8 mouse cellular contexts compared by ENCODE assay signal in the genomic region with DNA sequence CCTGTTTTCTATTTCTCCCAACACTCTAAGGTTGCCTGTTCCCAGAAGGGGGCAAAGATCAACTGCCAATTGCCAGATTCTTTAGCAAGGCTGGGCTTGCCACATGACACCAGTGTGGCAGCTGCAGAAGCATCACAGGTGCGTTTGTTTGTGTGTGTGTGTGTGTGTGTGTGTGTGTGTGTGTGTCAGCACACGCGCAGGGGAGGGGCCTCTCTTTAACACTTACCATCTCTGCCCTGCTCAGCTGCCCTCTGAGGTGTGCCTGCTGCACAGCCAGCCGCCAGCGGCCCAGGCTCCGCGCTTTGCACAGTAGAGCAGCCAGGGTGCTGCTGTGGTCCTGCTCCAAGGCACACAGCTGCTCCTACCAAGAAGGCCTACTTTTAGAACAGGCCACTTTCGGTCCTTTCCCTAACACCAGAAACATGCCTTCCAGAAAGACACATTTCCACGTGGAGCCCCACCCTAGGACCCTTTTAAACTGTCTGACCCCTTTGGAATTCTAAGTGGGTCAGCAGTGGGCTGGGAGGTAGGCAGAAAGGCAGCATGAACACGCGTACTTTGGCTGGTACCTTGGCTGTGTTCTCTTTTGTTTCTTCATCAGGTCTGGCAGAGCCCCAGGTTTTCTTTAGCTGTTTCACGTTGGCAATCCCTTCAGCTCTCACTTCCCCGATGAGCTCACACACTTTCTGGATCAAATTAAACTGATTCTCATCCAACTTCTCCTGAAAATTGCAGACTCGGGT. TPM values are rescaled to one million over a fixed set of nuclear protein-coding genes. Genes with fewer than 3 reads are reported as not detected.
DNase-seq lines count a peak whose midpoint lies in the region; ATAC-seq lines count a peak whose summit lies in the region.
"Had no signal": no experiment of that assay in that cellular context is flagged by ENCODE, and none has a peak within 500 bp of the region (broad histone marks: within the 10 kb centered on the region; RNA-seq: fewer than 3 reads in every experiment).

No protein-coding gene starts in this region.

- H3K36me3 ChIP-seq in kidney, embryonic 16.5 days (ENCODE audit: insufficient read depth, low read length), result peaks cover 3% of the 10 kb centered on the region; the same call in 1 of the 2 replicates
- H3K36me3 ChIP-seq in stomach, embryonic 15.5 days, result no peaks in the 10 kb centered on the region

- peak overlapping the region; percentile 24; the same call in 1 of the 2 replicates for H3K9ac ChIP-seq in kidney, embryonic 16.5 days (replicated peaks; ENCODE audit: low read length)
- no peak overlapping the region for H3K9ac ChIP-seq in stomach, embryonic 15.5 days

- DNase-seq in urinary bladder, postnatal 14 days (ENCODE audit: low spot score), result peak; percentile 38
- no peak for DNase-seq in urinary bladder, adult 18-20 months (ENCODE audit: low spot score in 2 of 2)
- DNase-seq in embryo, embryonic 10 days (ENCODE audit: low spot score), result peak; percentile 61
- peak; percentile 33 to 70 for DNase-seq in heart, adult 9 months (ENCODE audit: low spot score in 2 of 2)
- DNase-seq in lung, postnatal 10 days, result peak; percentile 44

- H3K4me1 ChIP-seq in kidney, embryonic 16.5 days (ENCODE audit: insufficient read depth, low read length), result peaks cover 16% of the 10 kb centered on the region
- peaks cover 16% of the 10 kb centered on the region for H3K4me1 ChIP-seq in stomach, embryonic 15.5 days

- H3K9me3 ChIP-seq in kidney, embryonic 16.5 days (ENCODE audit: low read length), result peaks cover 5% of the 10 kb centered on the region
- no peaks in the 10 kb centered on the region for H3K9me3 ChIP-seq in stomach, embryonic 15.5 days

- H3K27ac ChIP-seq in kidney, embryonic 16.5 days (ENCODE audit: low read length), result peak overlapping the region; percentile 82
- H3K27ac ChIP-seq in stomach, embryonic 15.5 days, result peak overlapping the region; percentile 58; the same call in 1 of the 2 replicates

- 28% methylated on average over 14 of the region's 14 CpGs for WGBS in kidney, embryonic 16.5 days
- WGBS in stomach, embryonic 15.5 days, result 49% methylated on average over 14 of the region's 14 CpGs

- H3K4me2 ChIP-seq in kidney, embryonic 16.5 days (replicated peaks; ENCODE audit: low read depth, low read length), result no peak overlapping the region
- peak overlapping the region; percentile 3; the same call in 1 of the 2 replicates for H3K4me2 ChIP-seq in stomach, embryonic 15.5 days

- peak; percentile 95 for ATAC-seq in kidney, embryonic 16.5 days (ENCODE audit: low FRiP score, low TSS enrichment)
- peak; percentile 76 for ATAC-seq in stomach, embryonic 15.5 days (ENCODE audit: insufficient read depth, low FRiP score, low read depth)

- no peak overlapping the region for H3K4me3 ChIP-seq in kidney, embryonic 16.5 days (ENCODE audit: low read length)
- no peak overlapping the region for H3K4me3 ChIP-seq in stomach, embryonic 15.5 days (replicated peaks)
- H3K4me3 ChIP-seq: erythroblast, embryonic 14.5 days had no signal

- H3K27me3 ChIP-seq in kidney, embryonic 16.5 days (ENCODE audit: insufficient read depth, low read length), result no peaks in the 10 kb centered on the region
- no peaks in the 10 kb centered on the region for H3K27me3 ChIP-seq in stomach, embryonic 15.5 days (replicated peaks)

RNA-seq across cellular contexts. Expression of a gene that starts 33.8 kb away (rescaled TPM):
- polyA plus RNA-seq in kidney, embryonic 16.5 days (2015; fragmentation: Nextera tagmentation; extraction: Ambion mirVana), result 191 and 208 TPM in 2 replicates
- 155 and 178 TPM in 2 replicates for polyA plus RNA-seq in stomach, embryonic 15.5 days (2015; fragmentation: Nextera tagmentation; extraction: Ambion mirVana)

Comparison
In these comparisons a context has a peak if more than half of its experiments do, and no peak if none do; other contexts are left out.
1. DNase-seq: peak in urinary bladder, postnatal 14 days (single experiment), embryo, embryonic 10 days (single experiment), heart, adult 9 months (2 of 2) and lung, postnatal 10 days (single experiment); none in urinary bladder, adult 18-20 months (0 of 2).